Mouse (Mus musculus): ENCODE data around the gene Vmn2r45. TPM values are rescaled to one million over a fixed set of nuclear protein-coding genes. Genes with fewer than 3 reads are reported as not detected.
"Not testable (repeated sequence)": the region's sequence is repeated elsewhere in the genome, so short reads cannot be mapped to it uniquely, and the experiment has no call there.

Gene Vmn2r45
- not detected in 2 replicates for polyA plus RNA-seq (2012; rRNA removed)

DNA sequence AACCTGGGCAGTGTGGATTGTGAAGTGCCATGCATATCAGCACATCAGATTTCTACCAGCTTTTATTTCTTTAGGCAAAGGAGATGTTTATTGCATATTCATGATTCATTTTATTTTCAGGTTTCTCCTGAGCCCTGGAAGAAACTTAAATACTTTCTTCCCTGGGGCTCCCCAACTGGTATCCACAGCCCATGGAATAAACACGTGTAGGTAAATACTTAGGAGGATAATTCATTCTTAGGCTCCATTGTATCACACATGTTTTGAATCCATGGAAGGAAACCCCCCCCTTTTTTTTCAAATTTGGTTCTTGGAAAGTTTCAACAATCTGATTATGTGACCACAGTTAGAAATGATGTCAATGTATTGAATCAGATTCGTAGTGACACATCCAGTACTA, at the start of gene Vmn2r45:
Vmn2r45 (minus strand) TSS at position 101 of the 400 bp plus-strand sequence.
- H3K4me3 ChIP-seq (ENCODE audit: control insufficient read depth, low read depth, low read length); H3K36me3 ChIP-seq (ENCODE audit: control insufficient read depth, insufficient read depth, low read length); H3K27me3 ChIP-seq (ENCODE audit: control insufficient read depth, insufficient read depth, low read length): not testable (repeated sequence)

More for the DNA sequence above, at the start of gene Vmn2r45:
- H3K4me1 ChIP-seq (ENCODE audit: control insufficient read depth, insufficient read depth, low read length); H3K27ac ChIP-seq (ENCODE audit: control insufficient read depth, insufficient read depth, low read depth, low read length): not testable (repeated sequence)

Other genes starting within 250 kb of the Vmn2r45 start
- gene Vmn2r43, start 228.5 kb downstream of the Vmn2r45 start, polyA plus RNA-seq (2012; rRNA removed), result not detected in 2 replicates
- not detected in 2 replicates for gene Vmn2r44, start 105.7 kb downstream of the Vmn2r45 start, polyA plus RNA-seq (2012; rRNA removed)

Data from testis, adult 2 months (tissue).